11 mouse cellular contexts compared by ENCODE assay signal in the genomic region with DNA sequence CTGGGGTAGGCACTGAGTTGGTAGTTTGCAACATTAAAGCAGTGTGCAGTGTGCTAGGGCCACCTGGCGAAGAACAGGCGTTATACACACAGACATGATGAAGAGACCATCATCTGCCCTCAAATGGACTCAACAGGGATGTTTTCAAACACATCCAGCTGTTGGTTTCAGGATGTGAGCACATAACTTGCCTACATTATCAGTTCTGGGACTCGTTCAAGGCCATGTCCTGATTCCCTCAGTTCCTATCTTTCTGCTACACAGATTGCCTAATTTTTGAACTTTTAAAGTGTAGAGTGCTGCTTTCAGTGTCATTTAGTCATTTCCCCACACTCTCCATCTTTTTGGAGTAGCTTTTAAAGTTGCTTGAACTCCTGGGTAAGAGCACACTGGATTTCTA.
"Had no signal": no experiment of that assay in that cellular context is flagged by ENCODE, and none has a peak within 500 bp of the region (broad histone marks: within the 10 kb centered on the region; RNA-seq: fewer than 3 reads in every experiment).

No protein-coding gene starts in this region.

- H3K4me2 ChIP-seq: limb, embryonic 12.5 days; liver, embryonic 11.5 days; lung, embryonic 15.5 days; midbrain, embryonic 13.5 days had no signal

- H3K36me3 ChIP-seq: limb, embryonic 12.5 days; lung, embryonic 15.5 days; midbrain, embryonic 13.5 days had no signal

- H3K4me3 ChIP-seq: limb, embryonic 12.5 days; lung, embryonic 15.5 days; midbrain, embryonic 13.5 days had no signal

- H3K27ac ChIP-seq: kidney, postnatal 0 days; limb, embryonic 12.5 days; lung, embryonic 15.5 days; midbrain, embryonic 13.5 days; stomach, postnatal 0 days had no signal

- H3K4me1 ChIP-seq: limb, embryonic 12.5 days; lung, embryonic 15.5 days; midbrain, embryonic 13.5 days had no signal

- H3K27me3 ChIP-seq: limb, embryonic 12.5 days; lung, embryonic 15.5 days; midbrain, embryonic 13.5 days had no signal

- H3K9ac ChIP-seq: limb, embryonic 12.5 days; lung, embryonic 15.5 days; midbrain, embryonic 13.5 days had no signal

- DNase-seq: kidney, adult 9 months; kidney, postnatal 36 days; lung, postnatal 36 days; thymus, adult 2 months; thymus, postnatal 25 days had no signal

- H3K9me3 ChIP-seq: limb, embryonic 12.5 days; lung, embryonic 15.5 days; midbrain, embryonic 13.5 days had no signal

- ATAC-seq: midbrain, embryonic 13.5 days had no signal
